Comparison of ENCODE assay signal across 27 mouse cellular contexts in genomic region chrX:140601884-140602283, GRCm38 (mm10).
"Had no signal": no experiment of that assay in that cellular context is flagged by ENCODE, and none has a peak within 500 bp of the region (broad histone marks: within the 10 kb centered on the region; RNA-seq: fewer than 3 reads in every experiment).

No protein-coding gene starts in this region.

- H3K27ac ChIP-seq: embryonic facial prominence, embryonic 10.5 days; embryonic facial prominence, embryonic 12.5 days; embryonic facial prominence, embryonic 13.5 days; embryonic facial prominence, embryonic 15.5 days; forebrain, embryonic 10.5 days; forebrain, embryonic 12.5 days; forebrain, embryonic 13.5 days; forebrain, embryonic 15.5 days; gastrocnemius, adult 2 months; heart, adult 2 months; heart, embryonic 10.5 days had no signal

- H3K9me3 ChIP-seq: embryonic facial prominence, embryonic 12.5 days; embryonic facial prominence, embryonic 13.5 days; embryonic facial prominence, embryonic 15.5 days; forebrain, embryonic 12.5 days; forebrain, embryonic 13.5 days; forebrain, embryonic 15.5 days; heart, embryonic 10.5 days had no signal

- ATAC-seq: forebrain, embryonic 13.5 days; forebrain, embryonic 14.5 days; forebrain, embryonic 15.5 days; forebrain, embryonic 16.5 days; forebrain, postnatal 0 days had no signal

- DNase-seq: cerebellum, adult 9-10 months; cerebellum, adult 9-11 months; cerebellum, postnatal 10 days; cerebellum, postnatal 14 days; cerebellum, postnatal 25 days; cerebellum, postnatal 36 days; embryo, embryonic 11 days; forebrain, postnatal 0 days; gastrocnemius, adult 2 months; gastrocnemius, postnatal 10 days; gastrocnemius, postnatal 14 days; gastrocnemius, postnatal 25 days; gastrocnemius, postnatal 36 days; heart, adult 18-20 months; heart, adult 2 months had no signal

- H3K9ac ChIP-seq: embryonic facial prominence, embryonic 12.5 days; embryonic facial prominence, embryonic 13.5 days; embryonic facial prominence, embryonic 15.5 days; forebrain, embryonic 12.5 days; forebrain, embryonic 13.5 days; forebrain, embryonic 15.5 days; forebrain, postnatal 0 days had no signal

- H3K36me3 ChIP-seq: embryonic facial prominence, embryonic 10.5 days; embryonic facial prominence, embryonic 12.5 days; embryonic facial prominence, embryonic 13.5 days; embryonic facial prominence, embryonic 15.5 days; forebrain, embryonic 10.5 days; forebrain, embryonic 12.5 days; forebrain, embryonic 15.5 days; heart, embryonic 10.5 days had no signal

- H3K4me3 ChIP-seq: embryonic facial prominence, embryonic 10.5 days; embryonic facial prominence, embryonic 12.5 days; embryonic facial prominence, embryonic 13.5 days; embryonic facial prominence, embryonic 15.5 days; erythroblast, embryonic 14.5 days; forebrain, embryonic 10.5 days; forebrain, embryonic 12.5 days; forebrain, embryonic 13.5 days; forebrain, embryonic 15.5 days; gastrocnemius, adult 2 months; heart, adult 2 months; heart, embryonic 10.5 days had no signal

- H3K4me2 ChIP-seq: embryonic facial prominence, embryonic 12.5 days; embryonic facial prominence, embryonic 13.5 days; embryonic facial prominence, embryonic 15.5 days; forebrain, embryonic 12.5 days; forebrain, embryonic 13.5 days; forebrain, embryonic 15.5 days had no signal

- H3K4me1 ChIP-seq: embryonic facial prominence, embryonic 12.5 days; embryonic facial prominence, embryonic 13.5 days; forebrain, embryonic 13.5 days; heart, embryonic 10.5 days had no signal
